Mouse (Mus musculus) lung, postnatal 0 days (tissue): Measurements from ENCODE around the gene Gm597.

Experiments used
- CTCF ChIP-seq: IDR thresholded peaks from 2 replicates; pipeline ENCODE4 v1.5.1; 2016; ENCODE audit warnings: antibody characterized with exemption, mild to moderate bottlenecking
- EP300 ChIP-seq: IDR thresholded peaks from 2 replicates; pipeline ENCODE4 v1.6.1; 2016; ENCODE audit warnings: antibody characterized with exemption, mild to moderate bottlenecking, control low read depth

- no peak for TF ChIP-seq CTCF
- TF ChIP-seq EP300 = no peak
These were observed 20.8 kb upstream of the Gm597 start for GRCm38 (mm10) chr1:28800881-28801280.
